Mouse (Mus musculus) hindbrain, postnatal 0 days (tissue): ENCODE data around the gene Ercc8. TPM values are rescaled to one million over a fixed set of nuclear protein-coding genes. Genes with fewer than 3 reads are reported as not detected.
A peak's percentile ranks its signal among the peaks of the same experiment; 100 is the strongest.

Experiments
- ATAC-seq: fragments of 200-750 bp; cut with Nextera tagmentation; 2 replicates; pipeline ENCODE4 v1.8.0; 2017; ENCODE audit warnings: mild to moderate bottlenecking, moderate TSS enrichment, moderate library complexity
- DNase-seq: peaks from one replicate; pipeline ENCODE4 v3.0.0-alpha.2; 2015; ENCODE audit warnings: low spot score
- H3K27ac ChIP-seq: fragments of 300-500 bp; sonication (generic); 2 replicates; pipeline ENCODE4 v1.5.1; 2014; ENCODE audit warnings: mild to moderate bottlenecking
- H3K27me3 ChIP-seq: fragments of 300-500 bp; sonication (generic); 2 replicates; pipeline ENCODE4 v1.6.1; 2014; ENCODE audit warnings: low read length, mixed read lengths; ENCODE audit not compliant: insufficient read depth
- H3K36me3 ChIP-seq: fragments of 300-500 bp; sonication (generic); 2 replicates; pipeline ENCODE4 v1.6.1; 2014; ENCODE audit warnings: low read length, mixed read lengths; ENCODE audit not compliant: insufficient read depth
- H3K4me1 ChIP-seq: fragments of 300-500 bp; sonication (generic); 2 replicates; pipeline ENCODE4 v1.6.1; 2014; ENCODE audit warnings: antibody characterized with exemption, low read length, mixed read lengths; ENCODE audit not compliant: insufficient read depth
- H3K4me2 ChIP-seq: fragments of 300-500 bp; sonication (generic); 2 replicates; pipeline ENCODE4 v1.6.1; 2014; ENCODE audit warnings: low read depth, mild to moderate bottlenecking, low read length, moderate library complexity, mixed read lengths
- H3K4me3 ChIP-seq: fragments of 300-500 bp; sonication (generic); 2 replicates; pipeline ENCODE4 v1.5.1; 2014; ENCODE audit warnings: low read length
- H3K9ac ChIP-seq: fragments of 300-500 bp; sonication (generic); replicated peaks from 2 replicates; pipeline ENCODE4 v1.6.1; 2014; ENCODE audit warnings: mild to moderate bottlenecking, low read length, moderate library complexity, mixed read lengths
- H3K9me3 ChIP-seq: fragments of 300-500 bp; sonication (generic); 2 replicates; pipeline ENCODE4 v1.6.1; 2016; ENCODE audit warnings: low read length, mixed read lengths
- CTCF ChIP-seq: IDR thresholded peaks from 2 replicates; pipeline ENCODE4 v1.5.1; 2016; ENCODE audit warnings: antibody characterized with exemption, control low read depth, low read depth
- WGBS: fragments of 180-500 bp; shearing (Covaris S2); extraction: QIAGEN DNeasy Blood & Tissue Kit; methylation state at CpG from one replicate; pipeline ENCODE4 v1.1.7; 2014; 5-methylcytosine and 5-hydroxymethylcytosine counted together
- polyA plus RNA-seq: library from polyadenylated mRNA; unstranded; fragments of >200 nt; fragmentation: Nextera tagmentation; extraction: Ambion mirVana; gene quantifications from 2 replicates; pipeline ENCODE4 v1.2.1, GENCODE M21; 2015
- total RNA-seq: library from RNA; depleted of rRNA; stranded (reverse); fragments of >200 nt; gene quantifications from 2 replicates; pipeline ENCODE4 v1.2.3, GENCODE M21; 2014

Gene Ercc8
- total and polyA plus RNA-seq, 2 experiments from 2014 or later = 28.3 to 32.9 TPM

DNA sequence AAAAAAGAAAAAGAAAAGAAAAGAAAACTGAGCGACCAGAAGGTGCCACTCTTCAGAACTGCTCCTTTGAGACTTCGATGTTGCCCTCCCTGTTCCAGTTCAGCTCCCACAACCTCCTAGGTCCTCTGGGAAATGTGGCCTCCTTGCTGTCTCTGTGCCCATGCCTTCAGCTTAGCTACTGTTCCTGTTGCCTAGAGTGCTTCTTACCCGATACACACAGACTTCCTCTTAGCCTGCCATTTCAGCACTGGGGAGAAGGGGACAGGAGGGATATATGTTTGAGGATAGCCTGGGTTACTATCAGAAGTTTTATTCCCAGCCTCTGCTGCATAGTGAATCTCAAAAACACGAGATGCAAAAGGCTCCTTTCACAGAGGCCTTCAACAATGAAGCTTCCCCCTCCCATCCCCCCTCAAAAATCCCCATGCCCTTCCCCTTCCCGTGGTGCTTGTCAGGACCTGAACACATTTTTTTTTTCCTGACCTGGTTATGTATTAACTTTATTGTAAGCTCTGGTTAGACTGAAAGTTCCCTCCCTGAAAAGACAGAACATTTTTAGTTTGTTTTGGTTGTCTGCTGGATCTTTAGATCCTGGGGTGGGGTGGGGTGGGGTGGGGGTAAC, 54.0 kb downstream of the Ercc8 start:
- no peak for ATAC-seq
- H3K4me1 ChIP-seq = no peaks in the 10 kb centered on the region
- H3K27ac ChIP-seq = no peak overlapping the region
- no peaks in the 10 kb centered on the region for H3K9me3 ChIP-seq
- no peaks in the 10 kb centered on the region for H3K36me3 ChIP-seq
- H3K27me3 ChIP-seq = no peaks in the 10 kb centered on the region
- 46% methylated on average over 5 of the region's 5 CpGs for WGBS
- no peak overlapping the region for H3K9ac ChIP-seq
- H3K4me3 ChIP-seq = no peak overlapping the region
- no peak for TF ChIP-seq CTCF
- no peak overlapping the region for H3K4me2 ChIP-seq
- no peak for DNase-seq

- H3K4me1 ChIP-seq = no peaks in the 10 kb centered on the region
- peak within 1 kb of the TSS; percentile 63 for H3K4me3 ChIP-seq
- H3K36me3 ChIP-seq = no peaks in the 10 kb centered on the region
- peak within 1 kb of the TSS; percentile 56 for H3K9ac ChIP-seq
- under 1% methylated on average over 29 of the region's 40 CpGs for WGBS
- H3K4me2 ChIP-seq = peak within 1 kb of the TSS; percentile 81
- no peaks in the 10 kb centered on the region for H3K9me3 ChIP-seq
- ATAC-seq = peak; percentile 95
- peak; percentile 78 for DNase-seq
- TF ChIP-seq CTCF = 0 out of 2 replicates have a peak, but pooled peaks have one; percentile 12
- no peaks in the 10 kb centered on the region for H3K27me3 ChIP-seq
- H3K27ac ChIP-seq = peak within 1 kb of the TSS; percentile 26; the same call in 1 of the 2 replicates
These were observed 55.6 kb downstream of the Ercc8 start, which contains the start of gene Elovl7 for GRCm38 (mm10) chr13:108214081-108214484. Gene Elovl7, plus strand, starts transcription at chr13:108214404.

GRCm38 (mm10) chr13:108214485-108215107, 56.1 kb downstream of the Ercc8 start:
- no peak for TF ChIP-seq CTCF
- H3K9me3 ChIP-seq = no peaks in the 10 kb centered on the region

GRCm38 (mm10) chr13:108215231-108215780, 56.8 kb downstream of the Ercc8 start:
- ATAC-seq (no peak), DNase-seq (peak; percentile 10)
- Histone ChIP-seq H3K36me3 (no peaks in the 10 kb centered on the region), H3K27ac (no peak overlapping the region), H3K4me3 (peak overlapping the region; percentile 63), H3K4me2 (peak overlapping the region; percentile 81), H3K9me3 (no peaks in the 10 kb centered on the region), H3K9ac (peak overlapping the region; percentile 56), H3K4me1 (no peaks in the 10 kb centered on the region), H3K27me3 (no peaks in the 10 kb centered on the region)
- no peak for TF ChIP-seq CTCF
- WGBS = 5% methylated on average over 12 of the region's 12 CpGs

More at GRCm38 (mm10) chr13:108214485-108215107, 56.1 kb downstream of the Ercc8 start:
- Histone ChIP-seq H3K27ac (peak overlapping the region; percentile 26; the same call in 1 of the 2 replicates), H3K4me3 (peak overlapping the region; percentile 63), H3K36me3 (no peaks in the 10 kb centered on the region), H3K4me2 (peak overlapping the region; percentile 81), H3K4me1 (no peaks in the 10 kb centered on the region), H3K27me3 (no peaks in the 10 kb centered on the region), H3K9ac (peak overlapping the region; percentile 56)
- DNase-seq (no peak), ATAC-seq (peak; percentile 75)
- WGBS = under 1% methylated on average over 44 of the region's 50 CpGs

DNA sequence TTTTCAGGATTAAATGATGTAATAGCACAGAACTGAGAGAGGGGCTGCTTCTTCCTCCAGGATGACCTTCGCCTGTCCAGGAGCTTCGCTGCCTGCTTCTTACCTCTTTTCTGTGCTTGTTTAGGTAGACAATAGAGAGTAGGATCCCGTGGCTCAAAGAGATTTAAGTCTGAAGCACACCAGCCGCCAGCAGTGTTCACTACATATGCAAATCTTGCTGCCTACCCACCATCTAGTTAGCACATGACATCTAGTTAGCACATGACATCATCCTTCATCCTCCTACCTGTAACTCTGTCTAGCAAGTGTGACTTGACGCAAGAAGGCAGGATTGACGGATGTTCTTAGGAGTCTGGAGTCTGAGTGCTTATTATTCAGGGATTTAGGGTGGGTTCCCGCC, 61.2 kb downstream of the Ercc8 start:
- TF ChIP-seq CTCF = no peak
- 70% methylated on average over 7 of the region's 7 CpGs for WGBS
- Histone ChIP-seq H3K4me3 (no peak overlapping the region), H3K9me3 (no peaks in the 10 kb centered on the region), H3K27ac (no peak overlapping the region), H3K27me3 (no peaks in the 10 kb centered on the region), H3K9ac (no peak overlapping the region), H3K36me3 (no peaks in the 10 kb centered on the region), H3K4me1 (no peaks in the 10 kb centered on the region), H3K4me2 (no peak overlapping the region)
- ATAC-seq = no peak
- DNase-seq = no peak

DNA sequence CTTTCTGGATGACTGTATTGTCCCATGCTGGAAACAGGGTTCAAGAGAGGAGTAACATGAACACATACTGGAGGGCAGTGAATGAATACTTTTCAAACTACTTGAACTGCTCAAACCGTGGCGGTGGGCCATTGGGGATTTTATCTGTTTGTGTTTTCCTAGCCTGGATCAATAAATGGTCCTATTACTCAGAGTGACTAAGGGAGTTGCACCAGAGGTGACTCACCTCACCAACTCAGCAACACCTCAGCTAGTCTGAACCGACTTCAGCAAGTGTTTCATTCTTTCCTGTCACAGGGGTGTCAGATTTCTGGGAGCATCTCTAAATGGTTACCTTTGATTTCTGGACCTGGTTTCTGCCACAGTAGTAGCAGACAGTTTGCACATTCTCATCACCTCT, 70.7 kb downstream of the Ercc8 start:
- DNase-seq (no peak), ATAC-seq (no peak)
- Histone ChIP-seq H3K4me3 (no peak overlapping the region), H3K4me1 (no peaks in the 10 kb centered on the region), H3K9ac (no peak overlapping the region), H3K27ac (no peak overlapping the region), H3K4me2 (no peak overlapping the region), H3K27me3 (no peaks in the 10 kb centered on the region), H3K36me3 (no peaks in the 10 kb centered on the region), H3K9me3 (no peaks in the 10 kb centered on the region)
- TF ChIP-seq CTCF = no peak
- WGBS = 80% methylated on average over 3 of the region's 3 CpGs
